Mouse (Mus musculus): ENCODE measurements around the gene Fam163a. TPM values are rescaled to one million over a fixed set of nuclear protein-coding genes. Genes with fewer than 3 reads are reported as not detected.

The Fam163a gene
- polyA plus RNA-seq, 1 experiment from 2014 or later = 2.0 TPM

Other genes starting within 250 kb of the Fam163a start
- gene Cep350, start 231.8 kb downstream of the Fam163a start, polyA plus RNA-seq (2014; fragmentation: Nextera tagmentation; extraction: Ambion mirVana) = 5.3 and 8.5 TPM in 2 replicates
- 103 and 105 TPM in 2 replicates for gene Tor1aip2, start 169.6 kb downstream of the Fam163a start, polyA plus RNA-seq (2014; fragmentation: Nextera tagmentation; extraction: Ambion mirVana)
- 30.5 and 37.6 TPM in 2 replicates for gene Tor1aip1, start 168.5 kb downstream of the Fam163a start, polyA plus RNA-seq (2014; fragmentation: Nextera tagmentation; extraction: Ambion mirVana)
- gene Tdrd5, start 98.6 kb upstream of the Fam163a start, polyA plus RNA-seq (2014; fragmentation: Nextera tagmentation; extraction: Ambion mirVana) = 0.06 TPM in 1 of 2 replicates, not detected in the other
- gene Nphs2, start 105.7 kb upstream of the Fam163a start, polyA plus RNA-seq (2014; fragmentation: Nextera tagmentation; extraction: Ambion mirVana) = not detected in 2 replicates
- gene Gm2000, start 161.0 kb upstream of the Fam163a start, polyA plus RNA-seq (2014; fragmentation: Nextera tagmentation; extraction: Ambion mirVana) = 735 and 772 TPM in 2 replicates
- 0.32 and 0.56 TPM in 2 replicates for gene Axdnd1, start 216.1 kb upstream of the Fam163a start, polyA plus RNA-seq (2014; fragmentation: Nextera tagmentation; extraction: Ambion mirVana)